Mouse (Mus musculus) embryonic fibroblast, embryonic 13.5 days (primary cell): ENCODE results near the gene Kazn.

ENCODE experiments used
- CTCF ChIP-seq: IDR thresholded peaks from 2 replicates; pipeline ENCODE4 v1.5.1; 2011; ENCODE audit warnings: mild to moderate bottlenecking, control low read depth, low read length, moderate library complexity, borderline replicate concordance; ENCODE audit not compliant: insufficient read depth
- POLR2A ChIP-seq: IDR thresholded peaks from 2 replicates; pipeline ENCODE4 v1.6.1; 2011; ENCODE audit warnings: low read depth, mild to moderate bottlenecking, control low read depth, low read length, moderate library complexity

GRCm38 (mm10) chr4:142271506-142271905, 32.3 kb upstream of the Kazn start:
- TF ChIP-seq CTCF (no peak), POLR2A (no peak)
